Mouse (Mus musculus) hindbrain, embryonic 13.5 days (tissue): ENCODE measurements around the gene Arhgef12. TPM values are rescaled to one million over a fixed set of nuclear protein-coding genes. Genes with fewer than 3 reads are reported as not detected.
A peak's percentile ranks its signal among the peaks of the same experiment; 100 is the strongest.
"Not testable (repeated sequence)": the region's sequence is repeated elsewhere in the genome, so short reads cannot be mapped to it uniquely, and the experiment has no call there.

ENCODE experiments used
- ATAC-seq: fragments of 200-750 bp; cut with Nextera tagmentation; 2 replicates; pipeline ENCODE4 v1.8.0; 2017; ENCODE audit warnings: moderate TSS enrichment; ENCODE audit not compliant: low FRiP score
- H3K27ac ChIP-seq: fragments of 300-500 bp; sonication (generic); 2 replicates; pipeline ENCODE4 v1.5.1; 2015; ENCODE audit warnings: inconsistent platforms, mild to moderate bottlenecking, moderate library complexity
- H3K27me3 ChIP-seq: fragments of 300-500 bp; sonication (generic); 2 replicates; pipeline ENCODE4 v1.6.1; 2015; ENCODE audit warnings: mild to moderate bottlenecking, inconsistent platforms
- H3K36me3 ChIP-seq: fragments of 300-500 bp; sonication (generic); 2 replicates; pipeline ENCODE4 v1.6.1; 2015; ENCODE audit warnings: mild to moderate bottlenecking, inconsistent platforms
- H3K4me1 ChIP-seq: fragments of 300-500 bp; sonication (generic); replicated peaks from 2 replicates; pipeline ENCODE4 v1.6.1; 2015; ENCODE audit warnings: inconsistent platforms
- H3K4me2 ChIP-seq: fragments of 300-500 bp; sonication (generic); 2 replicates; pipeline ENCODE4 v1.6.1; 2015; ENCODE audit warnings: inconsistent platforms, mild to moderate bottlenecking, moderate library complexity
- H3K4me3 ChIP-seq: fragments of 300-500 bp; sonication (generic); 2 replicates; pipeline ENCODE4 v1.5.1; 2015; ENCODE audit warnings: mild to moderate bottlenecking, inconsistent platforms
- H3K9ac ChIP-seq: fragments of 300-500 bp; sonication (generic); 2 replicates; pipeline ENCODE4 v1.6.1; 2015; ENCODE audit warnings: mild to moderate bottlenecking, inconsistent platforms
- H3K9me3 ChIP-seq: fragments of 300-500 bp; sonication (generic); 2 replicates; pipeline ENCODE4 v1.6.1; 2016; ENCODE audit warnings: inconsistent platforms
- WGBS: fragments of 180-500 bp; shearing (Covaris S2); methylation state at CpG from one replicate; pipeline ENCODE4 v1.1.7; 2015; 5-methylcytosine and 5-hydroxymethylcytosine counted together
- polyA plus RNA-seq: library from polyadenylated mRNA; unstranded; fragments of >200 nt; fragmentation: Nextera tagmentation; extraction: Ambion mirVana; gene quantifications from 2 replicates; pipeline ENCODE4 v1.2.1, GENCODE M21; 2015

The Arhgef12 gene
- polyA plus RNA-seq, 1 experiment from 2014 or later: 19.8 TPM

DNA sequence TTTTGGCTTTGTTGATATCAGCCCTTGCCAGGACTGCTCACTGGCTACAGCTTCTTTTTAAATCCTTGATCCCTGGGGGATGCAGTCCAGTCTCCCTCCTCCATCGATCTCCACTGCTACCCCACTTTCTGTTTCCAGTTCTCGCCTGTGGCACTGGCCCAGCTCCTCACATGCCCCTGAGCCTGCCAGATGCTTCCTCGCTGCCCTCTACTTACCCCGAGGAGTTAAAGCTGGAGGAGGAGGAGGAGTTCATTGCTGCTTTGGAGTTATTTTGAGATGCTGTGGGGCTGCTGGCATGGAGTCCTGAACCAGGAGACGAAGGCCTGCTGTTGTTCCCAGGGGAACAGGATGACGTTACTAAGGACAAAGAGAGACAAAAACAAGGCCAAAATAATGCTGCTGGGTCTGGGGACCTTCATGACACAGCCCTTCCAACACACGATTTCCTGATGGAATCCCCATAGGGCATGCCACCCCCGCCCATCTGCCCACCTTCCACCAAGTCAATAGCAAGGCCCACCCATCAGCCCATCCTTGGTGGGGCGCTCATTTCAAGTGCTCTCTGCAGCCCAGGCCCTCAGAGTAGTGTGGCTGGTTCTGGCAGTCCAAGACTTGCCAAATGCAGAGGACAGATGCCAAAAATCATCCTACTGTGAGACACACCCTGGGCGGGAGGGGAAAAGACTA lies 20.2 kb upstream of the Arhgef12 start:
- ATAC-seq: no peak
- WGBS: 70% methylated on average over 10 of the region's 10 CpGs
- Histone ChIP-seq H3K9ac (no peak overlapping the region), H3K27ac (no peak overlapping the region), H3K4me1 (0 out of 2 replicates have a peak, but pooled peaks cover 9% of the 10 kb centered on the region), H3K9me3 (no peaks in the 10 kb centered on the region), H3K4me2 (no peak overlapping the region), H3K27me3 (no peaks in the 10 kb centered on the region), H3K4me3 (no peak overlapping the region), H3K36me3 (no peaks in the 10 kb centered on the region)

DNA sequence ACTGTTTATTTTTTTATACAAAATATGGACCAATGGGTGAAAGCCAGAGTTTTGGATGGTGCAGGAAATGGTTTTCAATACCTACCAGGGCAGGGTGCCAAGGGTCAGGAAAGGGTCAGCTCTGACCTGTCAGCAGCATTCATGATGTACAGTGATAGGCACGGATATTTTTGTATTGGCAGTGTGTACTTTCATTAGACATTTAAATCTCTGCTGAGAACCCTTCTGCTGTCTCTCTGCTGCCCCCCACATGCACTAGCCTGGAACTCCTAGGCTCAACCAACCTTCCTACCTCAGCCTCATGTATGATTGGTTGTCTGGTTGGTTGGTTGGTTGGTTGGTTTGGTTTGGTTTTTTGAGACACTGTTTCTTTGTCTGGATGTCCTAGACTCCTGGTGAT lies 15.3 kb upstream of the Arhgef12 start:
- ATAC-seq: no peak
- Histone ChIP-seq H3K4me2 (no peak overlapping the region), H3K9ac (no peak overlapping the region), H3K4me1 (no peaks in the 10 kb centered on the region), H3K9me3 (no peaks in the 10 kb centered on the region), H3K27ac (no peak overlapping the region), H3K36me3 (no peaks in the 10 kb centered on the region), H3K4me3 (no peak overlapping the region), H3K27me3 (no peaks in the 10 kb centered on the region)
- 55% methylated on average over 1 of the region's 1 CpGs for WGBS

DNA sequence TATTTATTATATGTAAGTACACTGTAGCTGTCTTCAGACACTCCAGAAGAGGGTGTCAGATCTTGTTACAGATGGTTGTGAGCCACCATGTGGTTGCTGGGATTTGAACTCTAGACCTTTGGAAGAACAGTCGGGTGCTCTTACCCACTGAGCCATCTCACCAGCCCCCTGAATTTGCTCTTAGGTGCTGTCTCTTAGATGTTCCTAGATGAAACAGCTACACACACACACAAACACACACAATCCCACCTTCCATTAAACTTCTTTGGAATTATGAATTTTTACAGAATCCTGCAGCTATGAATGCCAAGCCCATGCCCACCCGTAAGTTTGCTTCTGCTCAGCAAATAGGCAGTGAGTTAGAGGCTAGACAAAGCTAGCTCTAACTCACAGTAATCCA lies 14.9 kb upstream of the Arhgef12 start:
- not testable (repeated sequence) for H3K4me2 ChIP-seq, H3K4me1 ChIP-seq, H3K27ac ChIP-seq, H3K36me3 ChIP-seq, ATAC-seq, H3K9me3 ChIP-seq, H3K27me3 ChIP-seq, H3K4me3 ChIP-seq, H3K9ac ChIP-seq
- 98% methylated on average over 2 of the region's 2 CpGs for WGBS

DNA sequence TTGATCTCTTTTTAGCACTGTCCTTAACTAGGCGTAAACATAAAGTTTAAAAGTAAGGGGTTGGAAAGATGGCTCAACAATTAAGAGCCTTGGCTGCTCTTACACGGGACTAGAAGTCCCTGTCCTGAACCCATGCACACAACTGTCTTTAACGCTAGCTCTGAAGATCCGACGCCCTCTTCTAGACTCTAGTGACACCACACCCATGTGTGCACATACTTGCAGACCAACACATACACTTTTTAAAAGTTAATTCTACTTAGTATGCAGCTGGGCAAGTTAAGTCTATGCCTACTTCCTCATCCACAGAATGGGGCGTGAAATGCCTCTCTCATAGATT lies 9.9 kb upstream of the Arhgef12 start:
- Histone ChIP-seq H3K27ac (peak overlapping the region; percentile 75; the same call in 1 of the 2 replicates), H3K36me3 (0 out of 2 replicates have a peak, but pooled peaks cover 3% of the 10 kb centered on the region), H3K4me3 (peak overlapping the region; percentile 86), H3K4me1 (peaks cover 30% of the 10 kb centered on the region), H3K4me2 (peak overlapping the region; percentile 77), H3K27me3 (no peaks in the 10 kb centered on the region), H3K9me3 (no peaks in the 10 kb centered on the region), H3K9ac (no peak overlapping the region)
- ATAC-seq: peak; percentile 41; the same call in 1 of the 2 replicates
- 88% methylated on average over 6 of the region's 6 CpGs for WGBS

DNA sequence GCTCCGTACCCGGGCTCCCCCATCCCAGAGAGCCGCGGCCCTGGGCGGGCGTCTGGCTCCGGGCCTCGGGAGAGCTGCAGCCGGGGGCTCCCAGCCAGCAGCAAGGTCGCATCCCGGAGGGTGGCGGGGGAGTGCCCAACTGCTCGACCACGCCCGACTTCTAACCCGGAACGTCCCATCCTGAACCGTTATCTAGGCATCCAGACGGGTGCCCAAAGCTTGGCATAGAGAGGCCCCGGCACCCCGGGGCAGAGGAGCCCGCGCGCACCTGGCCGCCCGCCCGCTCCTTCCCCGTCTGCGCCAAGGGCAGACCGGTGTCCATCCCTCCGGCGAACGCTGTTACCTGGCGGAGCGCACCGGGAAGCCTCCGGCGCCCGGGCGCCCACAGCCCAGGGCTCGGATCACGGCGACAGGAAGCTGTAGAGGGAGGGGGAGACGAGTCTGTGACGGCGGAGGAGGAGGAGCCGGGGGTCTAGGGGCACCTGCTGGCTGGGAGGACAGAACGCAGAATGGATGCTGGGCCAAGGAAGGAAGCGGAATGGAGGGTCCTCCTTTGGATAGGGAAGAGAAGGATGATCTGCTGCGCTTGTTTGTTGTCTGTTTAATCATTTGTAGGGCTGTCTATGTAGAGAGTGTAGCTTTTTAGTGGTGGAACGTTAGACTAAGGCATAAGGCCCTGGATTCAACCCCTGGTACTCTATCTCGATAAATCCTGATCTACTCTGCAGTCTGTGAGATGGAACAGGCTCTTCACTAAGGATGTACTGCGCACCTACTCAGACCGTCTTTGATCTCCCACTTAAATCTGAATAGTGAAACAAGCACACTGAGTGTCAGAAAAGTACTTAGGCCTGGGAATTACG lies 9.3 kb upstream of the Arhgef12 start, which contains the start of gene Tmem136:
Tmem136 (minus strand) TSS at position 437 of the 863 bp plus-strand sequence.
- H3K4me3 ChIP-seq: peak within 1 kb of the TSS; percentile 86
- H3K4me2 ChIP-seq: peak within 1 kb of the TSS; percentile 77
- H3K36me3 ChIP-seq: peaks cover 9% of the 10 kb centered on the region
- H3K4me1 ChIP-seq: peaks cover 30% of the 10 kb centered on the region
- WGBS: 4% methylated on average over 55 of the region's 55 CpGs
- peak within 1 kb of the TSS; percentile 75 for H3K27ac ChIP-seq
- H3K9me3 ChIP-seq: no peaks in the 10 kb centered on the region
- no peaks in the 10 kb centered on the region for H3K27me3 ChIP-seq
- peak; percentile 98 for ATAC-seq
- peak within 1 kb of the TSS; percentile 98 for H3K9ac ChIP-seq

DNA sequence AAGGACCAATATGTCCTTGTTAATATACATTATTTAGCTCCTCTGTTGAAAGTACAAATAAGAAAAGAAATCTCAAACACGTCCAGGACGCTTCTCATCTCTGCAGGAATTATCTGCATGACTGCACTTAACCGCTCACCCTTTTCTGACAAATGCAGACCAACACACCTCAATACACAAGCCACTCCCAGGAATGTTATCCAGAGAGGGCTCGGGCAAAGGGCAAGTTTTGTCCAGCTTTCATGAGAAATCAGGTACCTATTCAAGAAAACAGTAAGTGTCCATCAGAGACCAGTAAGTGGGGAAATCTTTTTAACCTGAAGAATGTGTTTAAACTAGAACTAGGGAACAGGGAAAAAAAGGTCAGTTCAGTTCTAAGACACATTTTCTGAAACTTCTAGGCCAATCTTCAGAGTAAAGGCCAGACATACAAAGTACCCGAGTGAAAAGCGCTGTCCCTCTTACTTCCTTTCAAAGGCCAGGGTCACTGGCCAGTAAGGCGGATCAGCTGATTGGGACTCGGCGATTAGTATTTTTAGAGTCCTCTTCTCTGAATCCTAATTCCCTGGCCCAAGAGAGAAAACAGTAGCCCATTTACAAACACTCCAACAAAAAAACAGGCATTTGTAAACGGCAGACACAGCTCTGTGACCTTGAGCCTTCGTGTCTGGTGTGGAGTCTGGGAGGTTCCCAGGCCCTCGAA lies 8.5 kb upstream of the Arhgef12 start:
- WGBS: 16% methylated on average over 12 of the region's 12 CpGs
- H3K9ac ChIP-seq: peak overlapping the region; percentile 98
- H3K4me3 ChIP-seq: peak overlapping the region; percentile 86
- peaks cover 30% of the 10 kb centered on the region for H3K4me1 ChIP-seq
- no peak for ATAC-seq
- no peaks in the 10 kb centered on the region for H3K9me3 ChIP-seq
- H3K36me3 ChIP-seq: peaks cover 17% of the 10 kb centered on the region
- H3K4me2 ChIP-seq: peak overlapping the region; percentile 77
- H3K27me3 ChIP-seq: no peaks in the 10 kb centered on the region
- peak overlapping the region; percentile 75 for H3K27ac ChIP-seq

DNA sequence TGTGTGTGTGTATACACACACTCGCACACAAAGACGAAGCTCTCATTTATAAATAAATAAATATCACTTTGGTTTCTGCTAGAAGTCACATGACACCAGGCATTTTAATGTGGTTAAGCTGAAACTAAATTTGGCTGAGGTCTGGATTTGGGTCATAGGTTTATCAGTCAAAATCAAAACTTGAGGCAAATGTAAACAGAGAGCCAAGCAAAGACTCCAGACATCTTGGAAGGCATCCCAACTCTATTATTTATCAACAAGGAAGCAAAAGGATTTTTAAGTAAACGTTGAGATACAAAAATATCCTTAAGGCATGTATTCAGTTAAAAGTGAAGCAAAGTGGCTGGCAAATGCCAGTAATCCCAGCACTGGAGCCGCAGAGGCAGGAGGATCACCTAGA lies 7.8 kb upstream of the Arhgef12 start:
- 95% methylated on average over 4 of the region's 4 CpGs for WGBS

DNA sequence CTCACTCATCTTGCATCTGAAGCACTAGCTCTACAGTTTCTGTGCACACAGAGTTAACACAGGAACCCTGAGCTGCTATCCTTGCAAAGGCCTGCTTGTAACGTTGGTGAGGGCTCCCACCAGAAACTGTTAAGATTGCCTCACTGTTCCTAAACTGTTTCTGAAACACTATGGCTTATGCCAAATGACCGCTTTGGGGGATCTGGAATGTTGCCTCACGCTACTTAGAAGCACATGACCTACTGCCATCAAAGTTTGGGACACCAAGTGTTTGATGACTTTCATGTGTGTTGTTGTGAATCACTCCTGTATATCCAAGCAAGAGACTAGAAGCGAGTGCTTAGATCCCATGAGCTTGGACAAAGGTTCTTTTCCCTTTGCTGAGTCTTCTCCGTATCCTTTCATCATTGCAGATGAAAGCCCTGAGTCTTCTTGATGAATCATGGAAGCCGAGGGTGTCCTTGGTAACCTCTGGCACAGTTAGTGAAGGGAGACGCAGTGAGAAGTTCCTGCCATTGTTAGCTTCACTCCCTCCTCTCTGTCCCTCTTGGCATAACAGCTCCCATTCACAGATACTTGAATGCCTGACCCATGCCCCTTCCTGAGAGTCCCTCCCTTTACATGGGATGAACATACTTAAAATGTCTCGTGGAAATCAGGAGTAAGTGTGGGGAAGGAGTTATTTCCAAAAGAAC lies 3.4 kb upstream of the Arhgef12 start:
- Histone ChIP-seq H3K9me3 (no peaks in the 10 kb centered on the region), H3K4me2 (no peak overlapping the region), H3K36me3 (peaks cover 23% of the 10 kb centered on the region), H3K4me1 (peaks cover 30% of the 10 kb centered on the region), H3K4me3 (no peak overlapping the region), H3K27me3 (no peaks in the 10 kb centered on the region), H3K9ac (no peak overlapping the region), H3K27ac (no peak overlapping the region)
- WGBS: 83% methylated on average over 8 of the region's 8 CpGs
- no peak for ATAC-seq

More for the DNA sequence above, 7.8 kb upstream of the Arhgef12 start:
- H3K9me3 ChIP-seq: no peaks in the 10 kb centered on the region
- H3K27ac ChIP-seq: no peak overlapping the region
- H3K27me3 ChIP-seq: no peaks in the 10 kb centered on the region
- ATAC-seq: no peak
- no peak overlapping the region for H3K4me3 ChIP-seq
- H3K36me3 ChIP-seq: peaks cover 23% of the 10 kb centered on the region
- peak overlapping the region; percentile 77; the same call in 1 of the 2 replicates for H3K4me2 ChIP-seq
- H3K4me1 ChIP-seq: peaks cover 30% of the 10 kb centered on the region
- H3K9ac ChIP-seq: no peak overlapping the region

DNA sequence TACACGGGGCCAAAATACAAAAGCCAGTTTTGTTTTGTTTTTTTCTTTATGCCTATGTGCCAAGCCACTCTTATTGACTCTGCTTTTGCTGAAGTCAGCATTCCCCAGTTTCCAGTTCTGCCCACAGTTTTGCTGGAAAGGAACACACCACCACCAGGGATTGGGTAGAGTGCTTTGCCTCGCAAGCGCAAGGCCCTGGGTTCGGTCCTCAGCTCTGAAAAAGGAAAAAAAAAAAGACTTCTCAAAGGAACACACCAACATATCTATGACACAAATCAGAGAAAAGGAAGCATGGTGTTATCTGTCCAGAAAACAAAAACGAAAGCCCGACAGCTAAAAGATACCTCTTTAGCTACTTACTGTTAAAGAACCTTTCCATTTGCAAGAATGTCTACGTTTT lies 2.1 kb upstream of the Arhgef12 start:
- WGBS: 87% methylated on average over 7 of the region's 7 CpGs
- ATAC-seq: no peak
- Histone ChIP-seq H3K4me2 (no peak overlapping the region), H3K4me1 (peaks cover 30% of the 10 kb centered on the region), H3K36me3 (peaks cover 23% of the 10 kb centered on the region), H3K27me3 (no peaks in the 10 kb centered on the region), H3K9me3 (no peaks in the 10 kb centered on the region), H3K27ac (no peak overlapping the region), H3K4me3 (no peak overlapping the region), H3K9ac (no peak overlapping the region)

DNA sequence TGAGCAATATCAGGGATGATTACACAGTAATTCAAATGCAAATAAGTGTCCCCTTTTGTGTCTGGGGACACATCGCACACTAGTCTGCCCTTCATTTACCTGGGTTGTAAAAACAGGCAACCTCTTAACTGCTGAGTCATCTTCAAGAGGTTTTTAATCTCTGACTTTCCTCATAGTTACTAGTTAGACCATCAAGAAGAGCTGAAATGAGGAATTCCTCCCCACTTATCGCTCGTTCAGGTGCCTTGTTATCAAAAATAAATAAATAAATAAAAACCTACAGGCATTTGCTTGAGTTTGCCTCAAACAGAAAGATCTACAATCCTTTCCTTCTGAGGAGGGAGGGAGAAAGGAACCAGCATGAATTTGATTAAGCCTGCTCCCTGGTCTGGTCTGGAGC lies 1.7 kb upstream of the Arhgef12 start:
- Histone ChIP-seq H3K4me1 (peaks cover 30% of the 10 kb centered on the region), H3K9ac (no peak overlapping the region), H3K27me3 (no peaks in the 10 kb centered on the region), H3K36me3 (peaks cover 23% of the 10 kb centered on the region), H3K4me3 (no peak overlapping the region), H3K27ac (no peak overlapping the region), H3K9me3 (no peaks in the 10 kb centered on the region), H3K4me2 (no peak overlapping the region)
- WGBS: 87% methylated on average over 3 of the region's 3 CpGs
- no peak for ATAC-seq

DNA sequence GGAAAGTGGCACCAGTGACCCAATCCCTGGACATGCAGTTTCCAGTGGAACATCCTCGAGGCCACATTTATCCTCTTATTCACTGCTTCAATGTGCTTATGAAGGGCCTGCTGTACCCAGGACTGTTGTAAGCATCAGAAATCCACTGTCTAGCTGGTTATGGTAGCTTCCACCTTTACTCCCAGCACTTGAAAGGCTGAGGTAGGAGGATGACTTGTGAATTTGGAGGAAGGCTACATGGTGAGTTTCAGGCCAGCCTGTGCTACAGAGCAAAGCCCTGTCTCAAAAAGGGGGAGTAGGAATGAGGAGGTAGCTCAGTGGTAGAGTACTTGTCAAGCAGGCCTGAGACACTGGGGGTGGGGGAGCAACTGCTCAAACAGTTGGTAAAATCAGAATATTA lies 1.0 kb upstream of the Arhgef12 start:
- no peak for ATAC-seq
- Histone ChIP-seq H3K36me3 (peaks cover 23% of the 10 kb centered on the region), H3K4me1 (peaks cover 32% of the 10 kb centered on the region), H3K9me3 (no peaks in the 10 kb centered on the region), H3K27ac (no peak overlapping the region), H3K9ac (no peak overlapping the region), H3K4me3 (no peak overlapping the region), H3K4me2 (no peak overlapping the region), H3K27me3 (no peaks in the 10 kb centered on the region)
- 86% methylated on average over 1 of the region's 1 CpGs for WGBS

DNA sequence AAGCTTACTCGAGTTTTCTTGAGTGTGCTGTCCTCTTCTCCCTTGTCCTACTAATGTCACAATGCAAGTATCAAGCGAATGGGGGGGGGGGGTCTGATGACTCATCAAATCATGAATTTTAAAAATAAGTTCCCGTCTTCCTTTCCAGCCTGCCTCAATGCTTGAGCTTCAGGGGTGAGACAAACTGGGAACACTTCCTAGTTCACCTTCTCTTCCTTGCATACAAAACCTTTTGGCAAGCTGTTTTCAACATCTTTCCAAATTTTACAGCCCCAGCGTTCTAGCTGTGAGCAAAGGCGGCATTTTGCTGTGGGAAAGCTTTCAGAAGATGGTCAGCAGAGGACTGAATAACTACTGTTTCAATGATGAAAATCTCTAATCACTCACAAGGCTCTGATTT lies 516 bp upstream of the Arhgef12 start:
- H3K4me3 ChIP-seq: no peak overlapping the region
- 66% methylated on average over 5 of the region's 5 CpGs for WGBS
- ATAC-seq: no peak
- H3K36me3 ChIP-seq: peaks cover 23% of the 10 kb centered on the region
- no peak overlapping the region for H3K27ac ChIP-seq
- no peak overlapping the region for H3K9ac ChIP-seq
- H3K27me3 ChIP-seq: no peaks in the 10 kb centered on the region
- no peak overlapping the region for H3K4me2 ChIP-seq
- peaks cover 37% of the 10 kb centered on the region for H3K4me1 ChIP-seq
- no peaks in the 10 kb centered on the region for H3K9me3 ChIP-seq
